Mouse (Mus musculus) layer of hippocampus, postnatal 36 days (tissue): ENCODE measurements around the gene Rfk. TPM values are rescaled to one million over a fixed set of nuclear protein-coding genes. Genes with fewer than 3 reads are reported as not detected.

Source experiments
- DNase-seq, 2 experiments: peaks; one replicate each; pipeline ENCODE4 v3.0.0; 2022
- total RNA-seq, 2 experiments: library from RNA; stranded (reverse); gene quantifications; 2 replicates each; pipeline ENCODE4 v1.2.3; 2021

Gene Rfk
- total RNA-seq, 2 experiments from 2014 or later: 64.6 to 71.4 TPM

DNA sequence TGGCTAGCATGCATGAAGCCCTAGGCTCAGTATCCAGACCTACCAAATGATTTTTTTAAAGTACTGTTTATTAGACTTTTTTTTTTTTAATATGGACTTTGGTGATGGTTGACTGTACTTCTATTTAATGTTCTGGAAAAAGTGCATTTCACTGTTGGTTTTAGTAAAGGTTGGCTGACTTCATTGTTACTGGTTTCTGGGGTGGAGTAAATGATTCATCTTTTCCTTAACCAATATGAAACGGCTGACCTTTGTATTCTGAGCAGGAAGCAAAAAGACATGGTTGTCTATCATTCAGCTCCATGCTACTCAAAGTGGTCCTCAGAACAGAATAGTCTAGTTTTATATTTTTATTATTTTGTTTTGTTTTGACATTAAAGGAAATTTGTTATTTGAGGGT is 8.4 kb upstream of the Rfk start:
- DNase-seq: no peak

DNA sequence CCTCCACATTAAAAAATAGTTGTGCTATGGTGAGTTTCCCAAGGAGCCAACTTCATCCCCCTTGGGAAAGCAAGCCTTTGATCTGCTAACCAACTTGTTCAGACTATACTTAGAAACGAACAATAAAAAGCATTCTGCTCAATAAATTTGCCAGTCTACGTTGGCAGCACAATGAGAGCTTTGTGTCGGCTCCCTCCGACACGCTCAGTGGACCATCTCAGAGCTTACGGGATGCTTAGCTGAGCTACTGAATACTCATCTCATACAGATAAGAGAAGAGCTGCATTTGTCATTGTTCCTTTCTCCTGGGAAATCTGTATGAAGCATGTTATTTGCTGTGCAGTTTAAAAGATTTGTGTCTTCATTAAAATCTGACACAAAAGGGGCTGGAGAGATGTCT is 7.4 kb upstream of the Rfk start:
- DNase-seq: no peak

DNA sequence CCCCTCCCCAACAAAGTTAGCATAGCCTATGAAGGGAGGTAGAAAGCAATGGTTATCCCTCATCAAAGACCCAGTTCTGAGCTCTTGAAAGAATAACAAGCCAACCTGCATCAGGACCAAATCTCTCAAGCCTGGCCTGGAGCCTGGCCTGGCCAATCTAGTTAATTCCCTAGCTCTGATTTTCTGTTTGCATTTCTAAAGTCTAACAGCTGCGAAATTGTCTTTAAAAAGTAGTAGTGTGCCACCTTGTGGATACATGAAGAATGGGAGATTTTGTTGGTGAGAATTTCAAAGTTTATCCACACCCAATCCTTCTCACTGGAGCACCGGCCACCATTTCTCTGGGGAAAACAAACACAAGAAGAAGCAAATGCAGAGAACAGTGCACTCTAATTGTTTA is 5.4 kb upstream of the Rfk start:
- no peak for DNase-seq

DNA sequence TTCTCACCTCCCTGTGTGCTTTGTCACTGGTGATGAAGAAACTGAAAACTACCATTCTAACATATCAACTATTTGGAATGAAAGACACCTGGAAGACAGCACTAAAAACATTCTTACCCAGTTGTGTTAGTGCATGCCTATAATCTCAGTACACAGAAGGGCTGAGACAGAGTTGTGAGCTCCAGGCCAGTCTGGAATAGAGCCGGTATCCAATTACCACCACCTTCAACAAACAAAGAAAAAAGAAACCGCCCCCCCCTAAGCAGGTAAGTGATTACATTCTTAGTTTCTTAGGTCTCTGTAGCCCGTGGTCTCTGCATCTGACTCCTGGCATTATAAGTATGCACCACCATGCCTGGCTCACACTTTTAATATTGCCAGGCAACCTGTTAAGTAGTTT is 977 bp upstream of the Rfk start:
- no peak for DNase-seq

DNA sequence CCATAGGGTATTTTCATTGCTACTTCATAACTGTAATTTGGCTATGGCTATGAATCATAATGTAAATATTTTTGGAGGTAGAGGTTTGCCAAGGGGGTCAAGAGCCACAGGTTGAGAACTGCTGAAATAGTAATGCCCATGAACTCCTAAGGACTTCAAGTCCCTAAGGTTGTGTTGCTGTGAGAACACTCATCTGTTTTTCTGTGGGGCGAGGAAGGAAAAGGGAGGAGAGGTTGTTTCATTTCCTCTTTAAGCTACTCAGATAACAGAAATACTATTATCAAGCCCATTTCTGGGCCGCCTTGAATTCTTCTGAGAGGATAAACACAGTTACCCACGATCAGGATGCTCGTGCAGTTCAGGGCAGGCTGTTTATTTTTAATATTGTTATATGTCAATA is 3.0 kb downstream of the Rfk start:
- no peak for DNase-seq

DNA sequence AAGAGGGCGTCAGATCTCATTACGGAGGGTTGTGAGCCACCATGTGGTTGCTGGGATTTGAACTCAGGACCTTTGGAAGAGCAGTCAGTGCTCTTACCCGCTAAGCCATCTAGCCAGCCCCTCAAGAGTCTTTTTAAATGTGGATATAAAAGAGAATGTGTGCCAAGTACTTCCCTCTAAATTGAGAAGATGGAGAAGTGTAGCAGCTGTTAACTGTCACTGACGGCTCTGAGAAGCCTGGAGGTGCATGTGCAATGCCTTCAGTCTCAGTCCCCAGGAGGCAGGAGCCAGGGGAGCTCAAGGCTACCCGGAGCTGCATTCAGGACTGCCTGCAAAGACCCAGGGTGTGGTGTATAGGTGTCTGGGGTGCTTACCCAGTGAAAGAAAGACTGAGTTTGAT is 4.1 kb downstream of the Rfk start:
- DNase-seq: no peak

DNA sequence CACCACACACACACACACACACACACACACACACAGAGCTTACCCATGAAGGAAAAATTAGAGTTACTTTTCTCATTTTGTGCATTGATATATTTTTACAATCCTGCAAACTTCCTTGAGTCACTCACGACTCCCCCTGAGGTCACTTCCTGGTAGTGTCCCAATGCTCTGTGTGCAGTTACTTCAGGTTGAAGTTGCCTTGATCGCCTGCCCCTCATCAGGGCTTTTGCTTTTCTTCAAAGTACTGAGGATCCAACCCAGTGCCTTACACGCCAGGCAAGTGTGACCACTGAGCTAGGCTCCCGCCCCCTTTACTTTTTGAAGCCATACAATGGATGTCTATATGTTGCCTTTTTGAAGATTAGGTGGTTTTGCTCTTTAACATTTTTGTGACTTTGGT is 6.1 kb downstream of the Rfk start:
- DNase-seq: no peak

DNA sequence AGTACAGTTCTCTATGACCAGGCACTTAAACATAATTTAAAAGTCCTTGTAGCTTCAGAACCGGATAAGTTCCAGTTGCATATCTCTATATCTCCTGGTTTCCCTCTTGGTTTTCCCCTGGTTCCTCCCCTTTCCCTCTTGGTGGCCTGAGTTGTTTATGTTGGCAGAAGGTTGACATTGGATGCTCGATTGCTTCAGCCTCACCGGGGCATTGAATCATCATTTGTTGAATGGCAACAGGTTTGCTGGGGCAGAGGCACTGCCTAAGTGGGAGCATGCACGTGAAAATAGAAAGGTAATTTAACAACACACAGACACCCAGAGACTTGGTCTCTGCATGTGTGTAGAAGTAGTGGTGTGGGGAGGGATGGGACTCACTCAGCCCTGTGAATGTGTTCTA is 6.7 kb downstream of the Rfk start:
- DNase-seq: no peak

DNA sequence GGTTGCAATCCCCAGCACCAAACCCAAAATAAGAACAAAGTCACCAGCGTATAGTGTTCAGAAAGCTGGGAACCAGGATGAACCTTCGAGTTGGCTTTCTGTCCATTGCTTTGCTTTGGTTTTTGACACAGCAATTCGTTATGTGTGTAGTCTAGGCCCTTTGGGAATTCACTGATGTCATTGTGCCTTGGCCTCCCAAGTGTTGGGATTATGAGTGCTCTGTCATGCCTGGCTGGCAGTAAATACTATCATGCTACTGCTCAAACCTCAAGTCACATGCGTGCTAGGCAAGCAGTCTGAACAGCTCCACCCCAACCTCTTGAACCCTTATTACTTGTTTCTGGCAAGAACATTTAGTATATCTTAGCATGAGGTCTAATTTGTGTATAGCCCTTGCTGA is 9.3 kb downstream of the Rfk start:
- no peak for DNase-seq

DNA sequence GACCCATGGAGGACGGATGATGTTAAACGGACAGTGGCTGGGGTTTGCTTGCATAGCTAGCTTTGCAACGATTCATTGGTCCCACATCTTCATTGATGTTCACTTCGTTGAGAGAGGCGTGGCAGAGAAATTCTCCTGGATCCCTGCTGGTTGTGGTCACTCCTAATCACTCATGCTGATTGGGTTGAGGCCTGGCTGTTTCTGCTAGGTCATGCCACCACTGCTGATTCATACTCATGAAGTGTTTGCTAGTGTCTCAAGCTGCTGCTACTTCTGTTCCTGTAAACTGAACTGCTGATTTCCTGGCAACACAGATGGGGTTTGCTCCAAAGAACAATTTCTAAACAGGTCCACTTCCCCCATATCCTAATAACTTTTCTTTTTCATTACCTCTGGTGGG is 13.0 kb downstream of the Rfk start:
- no peak for DNase-seq

DNA sequence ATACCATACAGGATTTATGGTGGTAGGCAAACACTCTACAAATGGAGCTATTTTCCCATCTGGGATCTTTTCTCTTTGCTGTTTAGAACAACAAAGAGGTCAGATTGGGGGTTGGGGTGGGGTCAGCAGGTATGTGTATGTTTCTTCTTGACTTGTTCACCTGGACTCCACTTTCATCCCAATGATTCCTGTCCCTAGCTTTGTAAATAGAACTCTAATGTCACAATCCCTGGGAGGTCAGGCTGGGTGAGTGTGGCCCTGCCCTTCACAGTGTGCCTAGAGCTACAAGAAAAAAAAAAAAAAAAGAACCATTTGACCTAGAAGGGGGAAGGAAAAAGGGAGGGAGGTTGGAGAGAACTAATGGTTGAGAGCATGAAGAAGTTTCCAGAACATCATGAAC is 14.7 kb downstream of the Rfk start:
- DNase-seq: no peak

DNA sequence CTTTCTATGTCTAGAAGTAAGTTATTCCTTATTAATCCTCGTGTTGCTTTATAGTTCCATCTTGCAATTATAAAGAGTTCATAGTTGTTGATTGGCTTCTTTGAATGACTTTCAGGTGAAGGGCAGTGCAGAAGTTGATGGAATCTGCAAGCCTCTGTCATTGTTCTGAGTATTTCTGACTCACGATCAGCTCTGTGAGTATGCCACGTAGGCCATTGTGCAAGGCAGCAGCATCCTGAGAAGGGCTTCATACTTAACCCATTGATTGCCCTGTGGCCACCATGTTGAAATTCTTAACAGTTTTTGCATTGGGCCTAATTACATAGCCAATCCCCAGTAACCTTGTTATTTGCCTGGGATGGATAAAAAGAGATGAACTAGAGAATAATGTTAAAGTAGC is 15.5 kb downstream of the Rfk start:
- DNase-seq: no peak

DNA sequence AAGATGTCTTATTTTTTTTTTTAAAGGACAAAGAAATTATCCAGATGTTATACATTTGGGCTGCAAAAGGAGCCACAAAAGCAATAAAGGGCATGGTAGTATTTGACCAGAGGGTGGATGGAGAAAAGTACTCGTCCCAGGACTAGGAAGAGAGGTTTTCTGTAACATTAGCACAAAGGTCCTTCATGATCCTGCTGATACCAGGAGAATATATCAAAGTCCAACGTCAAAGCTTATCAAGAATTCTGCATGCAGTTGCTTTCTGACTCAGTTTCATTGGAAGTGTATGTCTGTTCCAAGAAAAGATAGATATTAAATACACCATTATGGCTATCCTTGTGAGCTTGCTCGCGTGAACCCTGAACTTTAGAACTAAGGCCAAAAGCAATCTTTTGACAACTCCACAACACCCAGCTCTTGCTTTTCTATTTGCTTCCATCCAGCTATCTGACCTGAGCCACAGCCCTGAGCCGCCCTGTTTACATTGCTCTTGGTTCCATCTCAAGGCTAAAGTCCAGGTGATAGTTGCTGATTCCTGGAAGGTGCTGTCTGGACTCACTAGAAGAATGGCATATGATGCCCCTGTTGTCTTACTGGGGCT is 16.7 kb downstream of the Rfk start:
- DNase-seq: no peak

DNA sequence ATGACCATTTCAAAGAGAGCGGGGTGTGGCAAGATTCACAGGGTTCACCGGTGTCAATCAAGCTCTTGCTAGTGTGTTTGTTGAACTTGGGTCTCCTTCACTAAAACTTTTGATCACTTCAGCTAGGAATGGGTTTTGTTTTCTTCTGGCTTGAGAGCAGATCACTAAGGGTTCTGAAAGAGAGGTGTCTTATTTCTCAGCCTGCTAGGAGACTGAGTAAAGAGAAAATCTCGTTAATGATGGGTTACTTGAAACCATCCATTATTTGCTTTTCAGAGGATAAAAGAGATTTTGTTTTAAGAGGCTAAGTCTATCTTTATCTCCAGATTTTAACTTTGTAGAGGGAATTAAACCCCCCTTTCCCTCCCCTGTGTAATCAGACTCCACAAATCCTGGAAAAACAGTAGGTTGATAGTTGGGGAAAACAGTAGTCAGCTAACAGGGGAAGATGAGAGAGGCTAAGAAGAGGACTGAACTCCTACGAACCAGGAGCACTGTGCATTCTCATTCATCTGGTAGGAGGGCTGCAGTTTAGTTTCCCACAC is 19.1 kb downstream of the Rfk start:
- DNase-seq: no peak

DNA sequence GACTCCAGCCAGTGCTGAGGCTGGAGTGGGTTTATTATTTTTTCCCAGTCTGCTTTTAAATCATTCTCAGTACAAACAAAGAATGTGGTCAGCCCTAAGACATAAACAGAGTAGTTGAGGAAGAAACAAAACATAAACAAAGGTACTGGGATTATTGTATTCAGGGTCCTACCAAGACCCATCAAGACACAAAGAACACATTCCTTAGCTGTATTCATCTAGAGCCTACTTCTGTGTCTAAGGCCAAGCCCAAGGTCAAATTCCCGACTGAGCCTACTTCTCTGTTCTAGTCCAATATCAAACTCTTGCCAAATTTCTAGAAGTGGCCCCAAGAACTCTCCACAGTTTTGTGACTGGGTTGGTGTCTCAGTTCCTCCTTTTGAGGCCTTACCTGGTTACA is 24.0 kb downstream of the Rfk start:
- no peak for DNase-seq

DNA sequence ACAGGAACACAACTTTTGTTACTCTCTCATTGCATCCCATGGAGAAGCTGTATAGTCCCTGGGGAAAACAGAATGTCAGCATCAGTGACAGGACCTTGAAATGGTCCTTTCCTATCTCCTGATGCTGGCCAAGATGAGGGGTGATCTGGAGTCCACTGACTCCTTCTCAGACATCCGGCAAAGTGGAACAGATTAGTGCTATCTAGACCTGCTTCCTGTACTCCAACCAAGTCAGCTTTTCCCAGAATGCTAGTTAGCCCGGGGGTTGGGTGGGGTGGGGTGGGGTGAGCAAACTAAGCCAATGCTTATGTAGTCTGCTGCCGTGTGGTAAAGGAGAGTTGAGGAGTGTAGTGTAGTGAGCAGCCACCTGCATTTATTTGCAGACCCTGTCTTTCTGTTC is 29.5 kb downstream of the Rfk start:
- DNase-seq: no peak

DNA sequence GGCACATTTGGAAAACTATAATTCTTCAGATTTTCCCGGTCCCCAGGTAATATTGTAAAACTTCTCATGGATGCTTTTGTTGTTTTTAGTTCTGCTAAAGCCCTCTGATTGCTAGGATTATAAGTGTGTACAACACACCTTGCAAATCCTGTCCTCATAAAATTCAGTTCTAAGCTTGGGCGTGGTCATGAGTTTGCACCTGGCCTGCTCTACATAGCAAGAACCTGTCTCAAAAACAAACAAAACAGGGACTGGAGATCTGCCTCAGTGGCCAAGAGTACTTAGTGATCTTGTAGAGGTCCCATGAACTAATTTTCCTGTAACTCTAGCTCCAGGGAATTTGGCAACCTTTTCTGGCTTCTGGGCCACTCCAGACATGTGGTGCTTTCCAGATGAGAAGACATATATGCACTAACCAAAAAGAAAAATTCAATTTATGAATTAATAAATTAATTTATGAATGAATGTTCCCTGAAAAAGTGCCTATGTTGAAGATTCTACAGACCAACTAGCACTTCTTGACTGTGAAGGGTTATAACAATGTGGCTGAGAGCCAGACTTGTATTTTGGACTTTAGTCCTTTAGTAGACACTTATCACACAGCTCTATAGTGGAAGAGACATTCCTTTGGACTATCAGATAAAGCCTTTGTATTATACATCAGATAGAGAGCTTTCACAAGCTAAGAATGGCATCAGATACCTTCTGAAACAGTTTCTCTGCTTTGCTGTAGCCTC is 34.1 kb downstream of the Rfk start:
- no peak for DNase-seq

DNA sequence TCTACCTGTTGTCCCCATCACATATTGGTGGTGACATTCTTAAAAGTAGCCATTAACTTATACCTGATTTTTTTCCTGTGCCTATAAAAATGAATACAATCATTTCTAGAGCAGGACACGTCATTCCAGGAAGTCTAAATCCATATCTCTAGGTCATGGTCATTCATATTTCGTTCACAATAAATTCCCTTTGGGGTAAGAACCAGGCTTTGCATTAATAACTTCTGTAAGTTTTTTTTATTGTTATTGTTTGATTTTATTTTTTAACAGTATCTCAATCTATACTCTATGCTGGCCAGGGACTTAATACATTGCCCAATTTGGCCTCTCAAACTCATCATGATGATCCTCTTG is 34.7 kb downstream of the Rfk start:
- no peak for DNase-seq

DNA sequence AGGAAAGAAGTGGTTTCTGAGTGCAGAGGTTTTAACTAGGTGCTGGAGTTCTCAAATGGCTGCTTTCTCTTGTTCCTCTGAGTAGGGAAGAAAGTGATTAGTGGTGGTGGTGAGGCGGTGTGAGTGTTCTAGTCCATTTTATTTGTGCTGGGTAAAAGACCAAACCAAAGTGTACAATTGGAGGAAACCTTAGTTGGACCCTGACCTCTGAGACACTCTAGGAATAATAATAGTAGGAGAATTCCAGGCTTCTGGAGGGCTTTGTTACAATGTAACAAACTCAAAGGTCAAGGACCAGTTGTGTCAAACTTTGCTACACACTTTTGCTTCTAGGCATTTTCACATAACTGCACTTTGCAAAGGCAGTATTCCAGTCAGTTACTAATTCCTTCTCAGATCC is 42.8 kb downstream of the Rfk start:
- no peak for DNase-seq

DNA sequence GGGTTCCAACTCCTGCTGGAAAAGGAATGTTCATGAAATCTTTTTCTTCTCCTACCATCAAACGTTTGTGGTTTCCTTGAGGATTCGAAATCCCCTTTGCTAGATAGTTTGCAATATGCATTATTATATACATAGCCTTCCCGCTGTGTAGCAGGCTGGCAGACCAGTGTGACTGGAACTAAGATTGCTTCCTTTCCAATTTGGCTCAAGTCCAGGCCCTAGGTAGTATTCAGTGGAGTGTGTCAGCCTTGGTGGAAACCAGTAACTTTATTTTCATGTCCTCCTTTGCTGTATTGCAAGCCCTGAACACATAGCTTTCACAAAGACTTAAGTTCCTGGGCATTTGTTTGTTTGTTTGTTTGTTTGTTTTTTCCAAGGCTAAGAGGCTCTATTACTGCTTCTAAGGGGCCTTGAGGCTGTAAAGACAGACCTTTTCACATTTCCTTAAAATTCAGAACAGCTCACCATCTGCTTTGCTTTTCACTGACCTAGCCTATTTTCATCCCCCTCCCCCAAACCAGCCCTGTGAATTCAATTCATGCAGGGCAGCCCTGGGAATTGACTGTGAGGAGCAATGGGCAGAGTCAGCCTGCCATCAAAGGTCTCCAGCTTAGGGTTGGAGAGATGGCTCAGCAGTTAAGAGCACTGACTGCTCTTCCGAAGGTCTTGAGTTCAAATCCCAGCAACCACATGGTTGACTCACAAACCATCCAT is 45.8 kb downstream of the Rfk start:
- no peak for DNase-seq

DNA sequence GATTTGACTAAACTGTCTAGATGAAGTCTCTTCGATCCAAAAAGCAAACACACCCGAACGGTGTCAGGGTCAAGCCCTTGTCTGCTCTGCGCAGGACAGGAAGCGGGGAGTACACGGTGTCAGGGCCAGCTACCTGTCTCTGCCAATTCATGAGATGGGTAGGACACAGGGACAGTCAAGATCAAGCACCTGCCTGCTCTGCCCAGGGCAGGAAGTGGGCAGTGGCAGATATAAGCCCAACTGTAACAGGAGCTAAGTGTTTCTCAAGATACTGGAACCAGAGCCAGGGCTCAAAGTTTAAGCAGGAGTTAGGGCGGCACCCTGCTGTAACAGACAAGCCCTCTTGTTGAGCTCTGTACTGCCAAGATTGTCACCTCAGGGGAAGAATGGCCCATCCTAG is 49.7 kb downstream of the Rfk start:
- no peak for DNase-seq
